Mouse (Mus musculus): ENCODE results near the gene Rin2.

The Rin2 gene

GRCm38 (mm10) chr2:145735079-145735478 is 60.1 kb downstream of the Rin2 start:
- DNase-seq (ENCODE audit: low spot score in 2 of 2): no peak

- DNase-seq (ENCODE audit: low spot score in 2 of 2): no peak
These were observed 61.5 kb downstream of the Rin2 start for GRCm38 (mm10) chr2:145736543-145736942.

GRCm38 (mm10) chr2:145737196-145737595 is 62.2 kb downstream of the Rin2 start:
- DNase-seq (ENCODE audit: low spot score in 2 of 2): no peak

GRCm38 (mm10) chr2:145740729-145741128 is 65.7 kb downstream of the Rin2 start:
- DNase-seq (ENCODE audit: low spot score in 2 of 2): no peak

- DNase-seq (ENCODE audit: low spot score in 2 of 2): no peak
These were observed 68.0 kb downstream of the Rin2 start for GRCm38 (mm10) chr2:145742795-145743710.

- no peak for DNase-seq (ENCODE audit: low spot score in 2 of 2)
These were observed 71.4 kb downstream of the Rin2 start for GRCm38 (mm10) chr2:145746406-145746805.

GRCm38 (mm10) chr2:145749645-145750044 is 74.6 kb downstream of the Rin2 start:
- DNase-seq (ENCODE audit: low spot score in 2 of 2): no peak

GRCm38 (mm10) chr2:145752572-145752971 is 77.6 kb downstream of the Rin2 start:
- no peak for DNase-seq (ENCODE audit: low spot score in 2 of 2)

GRCm38 (mm10) chr2:145753973-145754372 is 79.0 kb downstream of the Rin2 start:
- DNase-seq (ENCODE audit: low spot score in 2 of 2): no peak

GRCm38 (mm10) chr2:145755864-145756822 is 81.1 kb downstream of the Rin2 start:
- DNase-seq (ENCODE audit: low spot score in 2 of 2): no peak

- no peak for DNase-seq (ENCODE audit: low spot score in 2 of 2)
These were observed 85.1 kb downstream of the Rin2 start for GRCm38 (mm10) chr2:145760121-145760520.

- no peak for DNase-seq (ENCODE audit: low spot score in 2 of 2)
These were observed 86.4 kb downstream of the Rin2 start for GRCm38 (mm10) chr2:145761436-145761835.

GRCm38 (mm10) chr2:145769964-145770363 is 94.9 kb downstream of the Rin2 start:
- no peak for DNase-seq (ENCODE audit: low spot score in 2 of 2)

GRCm38 (mm10) chr2:145770730-145771536 is 95.9 kb downstream of the Rin2 start:
- no peak for DNase-seq (ENCODE audit: low spot score in 2 of 2)

GRCm38 (mm10) chr2:145783247-145783646 is 108.2 kb downstream of the Rin2 start:
- no peak for DNase-seq (ENCODE audit: low spot score in 2 of 2)

GRCm38 (mm10) chr2:145784246-145784935 is 109.4 kb downstream of the Rin2 start:
- DNase-seq (ENCODE audit: low spot score in 2 of 2): no peak

- DNase-seq (ENCODE audit: low spot score in 2 of 2): no peak
These were observed 109.9 kb downstream of the Rin2 start for GRCm38 (mm10) chr2:145784964-145785363.

GRCm38 (mm10) chr2:145785758-145786617 is 111.0 kb downstream of the Rin2 start:
- DNase-seq (ENCODE audit: low spot score in 2 of 2): no peak

- DNase-seq (ENCODE audit: low spot score in 2 of 2): no peak
These were observed 111.6 kb downstream of the Rin2 start for GRCm38 (mm10) chr2:145786618-145786932.

- no peak for DNase-seq (ENCODE audit: low spot score in 2 of 2)
These were observed 112.5 kb downstream of the Rin2 start for GRCm38 (mm10) chr2:145787486-145787885.

All from spleen, postnatal 14 days (tissue).